In genomic region chr11:3697441-3697840, GRCm38 (mm10) we compare ENCODE assay signal across 16 mouse cellular contexts. TPM values are rescaled to one million over a fixed set of nuclear protein-coding genes. Genes with fewer than 3 reads are reported as not detected.
DNase-seq lines count a peak whose midpoint lies in the region; ATAC-seq and TF ChIP-seq lines count a peak whose summit lies in the region.
"Had no signal": no experiment of that assay in that cellular context is flagged by ENCODE, and none has a peak within 500 bp of the region (broad histone marks: within the 10 kb centered on the region; RNA-seq: fewer than 3 reads in every experiment).

No protein-coding gene starts in this region.

- H3K4me3 ChIP-seq in intestine, postnatal 0 days (ENCODE audit: low read depth, low read length) = no peak overlapping the region
- H3K4me3 ChIP-seq in intestine, embryonic 15.5 days (replicated peaks) = no peak overlapping the region
- H3K4me3 ChIP-seq in midbrain, postnatal 0 days (ENCODE audit: low read depth, low read length) = no peak overlapping the region
- H3K4me3 ChIP-seq in midbrain, embryonic 13.5 days (replicated peaks) = no peak overlapping the region
- H3K4me3 ChIP-seq: forebrain, embryonic 15.5 days; heart, embryonic 10.5 days had no signal

- 88% methylated on average over 3 of the region's 3 CpGs for WGBS in intestine, postnatal 0 days
- WGBS in intestine, embryonic 15.5 days = 80% methylated on average over 3 of the region's 3 CpGs
- 81% methylated on average over 3 of the region's 3 CpGs for WGBS in midbrain, postnatal 0 days
- WGBS in midbrain, embryonic 13.5 days = 83% methylated on average over 3 of the region's 3 CpGs

- DNase-seq in embryo, embryonic 10.5 days (ENCODE audit: low spot score) = peak; percentile 6
- no peak for DNase-seq in embryo, embryonic 10 days (ENCODE audit: low spot score)
- peak; percentile 10 for DNase-seq in midbrain, postnatal 0 days (ENCODE audit: low spot score)
- DNase-seq in Muller cell, postnatal 12 days (ENCODE audit: inconsistent ontology term) = no peak
- DNase-seq: adrenal gland, postnatal 36 days; heart, postnatal 4 days; kidney, postnatal 10 days; lung, postnatal 14 days; thymus, postnatal 14 days had no signal

- H3K4me2 ChIP-seq in intestine, postnatal 0 days (replicated peaks; ENCODE audit: low read depth) = no peak overlapping the region
- H3K4me2 ChIP-seq in intestine, embryonic 15.5 days (replicated peaks) = no peak overlapping the region
- H3K4me2 ChIP-seq in midbrain, postnatal 0 days (ENCODE audit: low read depth, low read length, poor library complexity, severe bottlenecking) = no peak overlapping the region
- H3K4me2 ChIP-seq in midbrain, embryonic 13.5 days (replicated peaks) = no peak overlapping the region
- H3K4me2 ChIP-seq: forebrain, embryonic 15.5 days had no signal

- H3K27ac ChIP-seq in intestine, postnatal 0 days (ENCODE audit: low read depth, low read length) = no peak overlapping the region
- H3K27ac ChIP-seq in intestine, embryonic 15.5 days = no peak overlapping the region
- no peak overlapping the region for H3K27ac ChIP-seq in midbrain, postnatal 0 days (ENCODE audit: low read depth, low read length)
- no peak overlapping the region for H3K27ac ChIP-seq in midbrain, embryonic 13.5 days
- H3K27ac ChIP-seq: forebrain, embryonic 15.5 days; heart, embryonic 10.5 days had no signal

- no peaks in the 10 kb centered on the region for H3K36me3 ChIP-seq in intestine, postnatal 0 days (ENCODE audit: control insufficient read depth, insufficient read depth)
- no peaks in the 10 kb centered on the region for H3K36me3 ChIP-seq in intestine, embryonic 15.5 days
- no peaks in the 10 kb centered on the region for H3K36me3 ChIP-seq in midbrain, postnatal 0 days (ENCODE audit: insufficient read depth, low read length)
- H3K36me3 ChIP-seq in midbrain, embryonic 13.5 days = peaks cover 21% of the 10 kb centered on the region

- no peaks in the 10 kb centered on the region for H3K9me3 ChIP-seq in intestine, postnatal 0 days (ENCODE audit: control insufficient read depth)
- H3K9me3 ChIP-seq in intestine, embryonic 15.5 days = no peaks in the 10 kb centered on the region
- no peaks in the 10 kb centered on the region for H3K9me3 ChIP-seq in midbrain, postnatal 0 days (ENCODE audit: low read length)
- H3K9me3 ChIP-seq in midbrain, embryonic 13.5 days = no peaks in the 10 kb centered on the region
- H3K9me3 ChIP-seq: forebrain, embryonic 15.5 days; heart, embryonic 10.5 days had no signal

- H3K4me1 ChIP-seq in intestine, postnatal 0 days (replicated peaks; ENCODE audit: control insufficient read depth, insufficient read depth, low read length) = no peaks in the 10 kb centered on the region
- no peaks in the 10 kb centered on the region for H3K4me1 ChIP-seq in intestine, embryonic 15.5 days (replicated peaks)
- no peaks in the 10 kb centered on the region for H3K4me1 ChIP-seq in midbrain, postnatal 0 days (ENCODE audit: insufficient read depth, low read length)
- H3K4me1 ChIP-seq in midbrain, embryonic 13.5 days (replicated peaks) = no peaks in the 10 kb centered on the region
- H3K4me1 ChIP-seq: forebrain, embryonic 15.5 days; heart, embryonic 10.5 days had no signal

- H3K9ac ChIP-seq in intestine, postnatal 0 days (ENCODE audit: low read depth, low read length) = no peak overlapping the region
- no peak overlapping the region for H3K9ac ChIP-seq in intestine, embryonic 15.5 days
- H3K9ac ChIP-seq in midbrain, postnatal 0 days (replicated peaks; ENCODE audit: low read length, poor library complexity, severe bottlenecking) = no peak overlapping the region
- H3K9ac ChIP-seq in midbrain, embryonic 13.5 days (replicated peaks) = no peak overlapping the region
- H3K9ac ChIP-seq: forebrain, embryonic 15.5 days had no signal

- no peak for ATAC-seq in intestine, postnatal 0 days
- ATAC-seq in intestine, embryonic 15.5 days = no peak
- no peak for ATAC-seq in midbrain, postnatal 0 days (ENCODE audit: low FRiP score)
- ATAC-seq in midbrain, embryonic 13.5 days = no peak
- no peak for ATAC-seq in cerebellum, adult (ENCODE audit: insufficient number of reproducible peaks, low FRiP score, low TSS enrichment)
- ATAC-seq: activated CD4-positive, CD25-positive, alpha-beta regulatory T cell, adult 4 months; forebrain, embryonic 15.5 days had no signal

- no peaks in the 10 kb centered on the region for H3K27me3 ChIP-seq in intestine, postnatal 0 days (replicated peaks; ENCODE audit: control insufficient read depth, insufficient read depth, low read length)
- no peaks in the 10 kb centered on the region for H3K27me3 ChIP-seq in intestine, embryonic 15.5 days (replicated peaks)
- no peaks in the 10 kb centered on the region for H3K27me3 ChIP-seq in midbrain, postnatal 0 days (ENCODE audit: insufficient read depth, low read length)
- no peaks in the 10 kb centered on the region for H3K27me3 ChIP-seq in midbrain, embryonic 13.5 days
- H3K27me3 ChIP-seq: forebrain, embryonic 15.5 days had no signal

- peak; percentile 39 for TF ChIP-seq CTCF in intestine, postnatal 0 days (IDR thresholded peaks at IDR 0.05; ENCODE audit: low read depth)
- TF ChIP-seq CTCF in midbrain, postnatal 0 days (IDR thresholded peaks at IDR 0.05) = peak; percentile 57

RNA-seq across cellular contexts. Expression of gene Morc2a, which starts 48.5 kb away (rescaled TPM):
- 5.9 and 6.8 TPM in 2 replicates for polyA plus RNA-seq in intestine, postnatal 0 days (2015; fragmentation: Nextera tagmentation; extraction: Ambion mirVana)
- polyA plus RNA-seq in intestine, embryonic 15.5 days (2015; fragmentation: Nextera tagmentation; extraction: Ambion mirVana) = 20.9 and 21.1 TPM in 2 replicates
- 39.1 and 44.2 TPM in 2 replicates for total RNA-seq in midbrain, postnatal 0 days (2014; rRNA removed)
- polyA plus RNA-seq in midbrain, postnatal 0 days (2015; fragmentation: Nextera tagmentation; extraction: Ambion mirVana) = 19.8 and 21.9 TPM in 2 replicates
- 40.8 and 42.0 TPM in 2 replicates for polyA plus RNA-seq in midbrain, embryonic 13.5 days (2015; fragmentation: Nextera tagmentation; extraction: Ambion mirVana)

Comparison
In these comparisons a context has a peak if more than half of its experiments do, and no peak if none do; other contexts are left out.
1. DNase-seq: peak in embryo, embryonic 10.5 days (single experiment) and midbrain, postnatal 0 days (single experiment); none in embryo, embryonic 10 days (single experiment) and Muller cell, postnatal 12 days (single experiment).